Mouse (Mus musculus) heart, embryonic 10.5 days (tissue): ENCODE measurements around the gene Upk3a. TPM values are rescaled to one million over a fixed set of nuclear protein-coding genes. Genes with fewer than 3 reads are reported as not detected.
A peak's percentile ranks its signal among the peaks of the same experiment; 100 is the strongest.

ENCODE experiments used
- DNase-seq: peaks from one replicate; pipeline ENCODE4 v3.0.0-alpha.2; 2017; ENCODE audit warnings: low spot score
- H3K27ac ChIP-seq: fragments of 300-500 bp; sonication (generic); 2 replicates; pipeline ENCODE4 v1.5.1; 2016; ENCODE audit warnings: mild to moderate bottlenecking
- H3K27me3 ChIP-seq: fragments of 300-500 bp; sonication (generic); 2 replicates; pipeline ENCODE4 v1.6.1; 2016; ENCODE audit warnings: mild to moderate bottlenecking; ENCODE audit not compliant: poor library complexity, insufficient read depth, severe bottlenecking
- H3K36me3 ChIP-seq: fragments of 300-500 bp; sonication (generic); 2 replicates; pipeline ENCODE4 v1.6.1; 2016; ENCODE audit warnings: mild to moderate bottlenecking, moderate library complexity
- H3K4me1 ChIP-seq: fragments of 300-500 bp; sonication (generic); 2 replicates; pipeline ENCODE4 v1.6.1; 2016; ENCODE audit warnings: mild to moderate bottlenecking
- H3K4me3 ChIP-seq: fragments of 300-500 bp; sonication (generic); 2 replicates; pipeline ENCODE4 v1.5.1; 2016; ENCODE audit warnings: mild to moderate bottlenecking, moderate library complexity
- H3K9me3 ChIP-seq: fragments of 300-500 bp; sonication (generic); 2 replicates; pipeline ENCODE4 v1.6.1; 2016; ENCODE audit warnings: mild to moderate bottlenecking, moderate library complexity
- WGBS: fragments of 180-500 bp; shearing (Covaris S2); methylation state at CpG from one replicate; pipeline ENCODE4 v1.1.7; 2016; 5-methylcytosine and 5-hydroxymethylcytosine counted together
- polyA plus RNA-seq: library from polyadenylated mRNA; unstranded; fragments of >200 nt; fragmentation: Nextera tagmentation; extraction: Ambion mirVana; gene quantifications from 2 replicates; pipeline ENCODE4 v1.2.1, GENCODE M21; 2016

Gene Upk3a
- 0.24 TPM in 1 of 2 replicates, not detected in the other for polyA plus RNA-seq

DNA sequence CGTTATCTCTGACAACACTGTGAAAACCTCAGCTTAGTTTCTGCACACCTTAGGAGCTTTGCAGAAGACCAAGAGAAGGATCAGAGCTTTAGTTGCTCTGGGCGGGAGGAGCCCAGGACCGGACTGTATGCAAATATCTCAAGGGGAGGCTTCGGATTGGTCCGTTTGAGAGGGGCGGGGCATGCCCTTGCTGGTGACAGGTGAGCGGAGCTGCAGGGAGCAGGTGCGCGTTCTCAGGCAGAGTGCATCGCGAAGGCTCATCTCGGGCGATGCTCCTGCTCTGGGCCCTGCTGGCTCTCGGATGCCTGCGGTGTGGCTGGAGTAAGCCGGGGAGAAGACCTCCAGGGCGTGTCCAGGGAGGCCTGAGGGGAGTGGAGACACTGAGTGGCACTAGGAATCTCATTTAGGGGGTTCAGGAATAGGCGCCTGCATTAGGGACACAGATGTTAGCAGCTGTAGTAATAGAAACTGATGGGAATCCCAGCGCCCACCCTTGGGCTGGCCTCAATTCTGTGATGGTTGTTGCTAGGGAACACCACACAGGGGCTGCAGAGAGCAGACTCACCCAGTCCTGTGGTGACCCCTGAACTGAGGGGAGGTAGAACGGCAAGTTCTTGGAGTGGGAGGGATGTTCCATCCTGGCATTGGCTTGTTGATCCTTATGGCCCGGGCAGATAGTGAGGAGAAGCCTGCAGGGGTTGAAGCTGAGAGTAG lies at the start of gene Upk3a:
Gene Upk3a (plus strand): TSS at position 191 of the 714 bp plus-strand sequence.
- Histone ChIP-seq H3K36me3 (no peaks in the 10 kb centered on the region), H3K27ac (peak within 1 kb of the TSS; percentile 17; the same call in 1 of the 2 replicates), H3K9me3 (no peaks in the 10 kb centered on the region), H3K4me1 (peaks cover 30% of the 10 kb centered on the region), H3K27me3 (peaks cover 50% of the 10 kb centered on the region), H3K4me3 (peak within 1 kb of the TSS; percentile 19)
- no peak for DNase-seq
- 10% methylated on average over 21 of the region's 21 CpGs for WGBS

DNA sequence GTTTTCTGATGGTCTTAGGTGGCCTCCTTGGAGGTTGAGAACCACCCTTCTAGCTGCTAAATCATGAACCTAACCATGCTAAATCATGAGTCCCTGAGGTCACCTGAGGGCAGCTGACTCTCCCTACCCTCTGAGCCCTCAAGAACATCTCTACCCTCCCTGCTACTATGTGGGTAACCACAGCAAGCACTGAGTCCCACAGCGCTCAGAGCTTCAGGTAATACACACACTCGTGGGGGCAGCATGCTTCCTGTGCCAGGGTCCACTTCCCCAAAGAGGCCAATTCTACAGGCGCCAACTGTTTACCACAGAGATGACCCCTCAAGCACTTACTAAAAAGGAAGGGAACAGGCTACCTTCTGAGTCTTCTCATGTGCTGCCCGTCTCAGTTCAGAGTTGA lies 48.4 kb upstream of the Upk3a start:
- 79% methylated on average over 4 of the region's 4 CpGs for WGBS

DNA sequence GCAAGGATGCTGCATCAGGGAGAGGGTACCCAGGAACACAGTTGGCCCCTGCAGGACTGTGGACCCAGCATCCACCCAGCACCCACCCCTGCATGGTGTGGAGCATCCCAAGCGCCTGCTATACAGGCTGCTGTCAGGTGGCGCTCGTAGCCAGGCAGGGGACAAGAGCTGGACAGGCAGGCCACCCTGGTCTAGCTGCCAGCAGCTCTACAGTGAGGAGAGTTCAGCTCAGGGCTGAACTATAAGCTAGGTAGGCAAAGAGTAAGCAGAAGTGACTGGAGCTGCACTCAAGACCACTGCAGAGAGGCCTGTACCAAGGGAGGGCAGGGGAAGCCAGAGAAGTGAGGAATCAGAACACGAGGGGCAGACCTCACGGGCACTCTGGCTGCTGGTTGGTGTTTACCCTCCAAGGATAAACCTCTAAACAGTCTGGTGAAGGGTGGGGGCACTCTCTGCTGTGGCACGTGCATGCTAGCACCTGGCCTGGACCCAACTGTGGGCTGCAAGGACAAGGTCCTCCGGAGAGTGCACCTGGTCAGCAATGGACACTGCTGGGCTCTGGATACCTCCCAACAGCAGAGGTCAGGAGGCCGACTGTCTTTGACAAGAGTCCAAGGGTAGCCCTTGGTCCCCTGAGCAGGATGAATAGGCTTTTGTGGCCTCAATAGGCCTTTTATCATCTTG lies 43.9 kb upstream of the Upk3a start:
- Histone ChIP-seq H3K27me3 (no peaks in the 10 kb centered on the region), H3K4me1 (peaks cover 17% of the 10 kb centered on the region), H3K4me3 (no peak overlapping the region), H3K27ac (no peak overlapping the region), H3K36me3 (0 out of 2 replicates have a peak, but pooled peaks cover 3% of the 10 kb centered on the region), H3K9me3 (no peaks in the 10 kb centered on the region)
- 81% methylated on average over 8 of the region's 8 CpGs for WGBS
- DNase-seq: no peak

More for the DNA sequence above, 48.4 kb upstream of the Upk3a start:
- Histone ChIP-seq H3K4me1 (peaks cover 4% of the 10 kb centered on the region; the same call in 1 of the 2 replicates), H3K36me3 (0 out of 2 replicates have a peak, but pooled peaks cover 3% of the 10 kb centered on the region), H3K27me3 (no peaks in the 10 kb centered on the region), H3K27ac (no peak overlapping the region), H3K9me3 (no peaks in the 10 kb centered on the region), H3K4me3 (no peak overlapping the region)
- no peak for DNase-seq

DNA sequence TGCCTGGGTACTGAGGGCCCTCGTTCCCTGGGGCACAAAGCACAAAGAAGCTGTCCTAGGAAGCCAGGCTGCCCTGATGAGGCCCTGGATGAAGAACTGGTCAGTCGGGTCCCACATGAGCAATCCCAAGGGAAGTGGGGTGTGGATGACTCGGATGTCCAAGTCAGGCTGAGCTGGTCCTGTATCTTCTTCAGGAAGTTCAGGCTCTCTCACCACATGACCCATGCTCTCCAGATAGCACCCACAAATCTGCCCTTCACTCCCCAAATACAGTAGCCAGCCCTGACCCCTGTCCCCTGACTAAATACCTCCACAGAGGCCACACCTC lies 43.4 kb upstream of the Upk3a start:
- WGBS: 68% methylated on average over 3 of the region's 3 CpGs
- Histone ChIP-seq H3K4me1 (peaks cover 17% of the 10 kb centered on the region), H3K27ac (no peak overlapping the region), H3K27me3 (no peaks in the 10 kb centered on the region), H3K36me3 (0 out of 2 replicates have a peak, but pooled peaks cover 3% of the 10 kb centered on the region), H3K4me3 (no peak overlapping the region), H3K9me3 (no peaks in the 10 kb centered on the region)
- no peak for DNase-seq

DNA sequence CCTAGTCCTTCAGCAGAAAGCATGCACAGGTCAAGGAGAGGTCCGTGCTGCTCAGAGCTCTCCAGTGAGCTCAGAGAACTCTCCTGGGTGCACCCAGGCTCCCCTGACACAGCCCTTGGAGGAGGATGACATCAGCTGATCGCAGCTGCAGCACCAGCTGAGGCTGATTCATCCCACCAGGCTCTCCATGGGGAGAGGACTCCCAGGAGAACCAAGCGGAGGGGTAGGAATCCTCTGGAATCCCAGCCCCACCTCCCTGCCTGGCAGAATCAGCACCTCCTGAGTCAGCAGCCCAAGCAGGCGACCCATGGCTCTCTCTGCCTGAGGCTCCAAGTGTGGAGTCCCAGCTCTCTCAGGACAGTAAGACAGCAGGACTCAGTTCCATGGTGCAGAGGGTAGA lies 41.2 kb upstream of the Upk3a start:
- Histone ChIP-seq H3K4me1 (peaks cover 17% of the 10 kb centered on the region), H3K9me3 (no peaks in the 10 kb centered on the region), H3K27me3 (no peaks in the 10 kb centered on the region), H3K27ac (peak overlapping the region; percentile 3; the same call in 1 of the 2 replicates), H3K36me3 (0 out of 2 replicates have a peak, but pooled peaks cover 3% of the 10 kb centered on the region), H3K4me3 (no peak overlapping the region)
- 20% methylated on average over 4 of the region's 4 CpGs for WGBS
- DNase-seq: no peak

DNA sequence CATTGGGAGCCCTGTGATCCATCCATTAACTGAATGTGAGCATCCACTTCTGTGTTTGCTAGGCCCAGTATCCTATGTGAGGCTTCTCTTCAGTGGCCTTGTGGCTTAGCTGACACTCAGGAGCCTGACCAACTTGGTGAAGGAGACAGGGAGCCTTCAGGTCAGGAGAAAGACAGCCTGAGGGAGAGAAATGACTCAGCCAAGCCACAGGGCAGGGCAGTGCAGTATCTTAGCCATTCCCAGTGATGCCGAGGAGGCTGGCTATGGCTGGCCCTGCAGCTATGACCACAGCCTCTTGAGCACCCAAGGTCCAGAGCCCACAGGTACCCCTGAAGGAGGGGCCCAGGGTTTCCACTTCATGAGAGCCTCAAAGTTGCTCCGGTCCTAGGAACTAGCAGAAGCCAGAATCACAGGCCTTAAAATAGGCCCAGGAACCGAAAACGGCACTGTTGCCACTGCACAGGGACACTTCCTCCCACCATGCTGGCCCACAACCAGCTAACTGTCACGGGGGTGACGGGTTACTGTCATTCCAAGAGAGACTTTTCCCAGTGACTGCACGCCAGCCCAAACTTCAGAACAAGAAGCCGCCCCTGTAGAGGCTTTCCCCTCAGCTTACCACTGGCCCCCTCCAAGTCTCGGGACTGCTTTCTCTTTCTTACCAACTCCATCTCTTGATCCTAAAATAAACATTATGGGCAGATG lies 35.2 kb upstream of the Upk3a start:
- no peak for DNase-seq
- 76% methylated on average over 9 of the region's 9 CpGs for WGBS

DNA sequence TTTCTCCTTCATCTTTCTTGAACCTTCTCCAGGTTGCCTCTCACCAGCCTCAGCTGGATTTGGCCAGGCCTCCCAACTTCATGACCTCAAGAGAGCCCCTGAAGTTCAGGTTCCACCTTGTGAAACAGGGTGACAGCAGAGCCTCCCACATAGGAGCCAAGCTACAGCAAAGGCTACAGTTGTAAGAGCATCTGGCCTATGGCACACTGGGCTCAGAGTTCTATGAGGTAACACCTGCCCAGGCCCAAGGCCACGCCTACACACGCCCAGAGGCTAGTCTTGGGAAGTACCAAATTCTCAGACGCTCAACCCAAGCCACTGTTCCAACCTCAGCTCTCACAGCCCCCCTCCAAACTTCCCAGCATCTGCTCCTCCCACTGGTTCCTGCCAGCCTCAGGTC lies 34.1 kb upstream of the Upk3a start:
- no peak for DNase-seq
- 86% methylated on average over 3 of the region's 3 CpGs for WGBS
- H3K4me3 ChIP-seq: no peak overlapping the region
- H3K4me1 ChIP-seq: peaks cover 17% of the 10 kb centered on the region
- no peak overlapping the region for H3K27ac ChIP-seq
- no peaks in the 10 kb centered on the region for H3K36me3 ChIP-seq
- no peaks in the 10 kb centered on the region for H3K27me3 ChIP-seq
- H3K9me3 ChIP-seq: no peaks in the 10 kb centered on the region

More for the DNA sequence above, 35.2 kb upstream of the Upk3a start:
- Histone ChIP-seq H3K4me3 (no peak overlapping the region), H3K27me3 (no peaks in the 10 kb centered on the region), H3K36me3 (no peaks in the 10 kb centered on the region), H3K9me3 (no peaks in the 10 kb centered on the region), H3K4me1 (peaks cover 12% of the 10 kb centered on the region), H3K27ac (no peak overlapping the region)

DNA sequence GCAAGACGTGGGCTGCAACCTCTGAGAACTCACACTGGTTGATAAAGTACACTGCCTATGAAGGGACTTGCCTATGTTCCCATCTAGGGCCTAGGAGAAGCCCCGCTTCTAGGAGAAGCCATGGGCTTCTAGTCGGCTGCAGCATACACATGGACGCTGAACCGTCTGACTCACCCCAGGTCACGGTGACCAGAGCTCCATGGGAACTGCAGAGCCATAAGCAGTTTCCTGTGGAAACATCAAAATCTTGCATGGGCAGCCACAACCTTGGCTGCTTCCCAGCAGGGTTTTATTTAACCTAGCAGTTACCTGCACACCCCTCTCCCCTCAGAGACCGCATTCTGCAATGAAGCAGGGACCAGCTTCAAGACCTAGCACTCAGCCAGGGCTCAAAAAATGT lies 33.2 kb upstream of the Upk3a start:
- Histone ChIP-seq H3K27ac (no peak overlapping the region), H3K4me1 (peaks cover 22% of the 10 kb centered on the region), H3K36me3 (no peaks in the 10 kb centered on the region), H3K4me3 (no peak overlapping the region), H3K9me3 (no peaks in the 10 kb centered on the region), H3K27me3 (no peaks in the 10 kb centered on the region)
- no peak for DNase-seq
- 79% methylated on average over 7 of the region's 7 CpGs for WGBS

DNA sequence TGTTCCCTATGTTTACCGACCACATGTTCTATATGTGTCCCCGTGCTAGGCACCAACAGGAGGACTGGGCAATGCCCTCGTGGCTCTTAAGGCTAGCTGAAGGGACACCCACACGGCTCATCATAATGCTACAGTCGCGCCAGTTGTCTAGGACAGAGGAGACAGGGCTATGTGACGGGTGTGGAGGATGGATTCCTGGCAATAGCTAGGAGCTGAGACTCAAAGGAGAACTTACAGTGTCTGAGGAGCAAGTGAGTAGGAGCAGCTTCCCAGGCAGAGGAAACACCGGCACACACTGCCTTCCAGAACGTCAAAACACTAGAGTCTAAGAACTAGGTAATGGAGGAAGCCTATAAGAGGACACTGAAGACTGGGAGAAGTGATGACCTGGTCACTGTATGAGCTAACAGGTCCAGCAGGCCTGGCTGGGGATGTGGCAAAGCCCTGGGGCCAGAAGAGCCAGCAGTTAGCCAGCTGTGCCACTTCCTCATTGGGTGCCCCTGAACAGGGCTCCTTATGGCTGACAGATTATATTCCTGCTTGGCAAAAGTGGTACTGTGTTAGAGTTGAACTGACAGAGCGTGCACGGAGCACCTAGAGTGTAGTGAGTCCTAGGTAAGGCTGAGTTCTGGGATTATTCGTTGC lies 31.3 kb upstream of the Upk3a start:
- Histone ChIP-seq H3K36me3 (no peaks in the 10 kb centered on the region), H3K27ac (no peak overlapping the region), H3K4me1 (peaks cover 26% of the 10 kb centered on the region), H3K4me3 (no peak overlapping the region), H3K27me3 (no peaks in the 10 kb centered on the region), H3K9me3 (no peaks in the 10 kb centered on the region)
- no peak for DNase-seq
- 89% methylated on average over 12 of the region's 12 CpGs for WGBS

DNA sequence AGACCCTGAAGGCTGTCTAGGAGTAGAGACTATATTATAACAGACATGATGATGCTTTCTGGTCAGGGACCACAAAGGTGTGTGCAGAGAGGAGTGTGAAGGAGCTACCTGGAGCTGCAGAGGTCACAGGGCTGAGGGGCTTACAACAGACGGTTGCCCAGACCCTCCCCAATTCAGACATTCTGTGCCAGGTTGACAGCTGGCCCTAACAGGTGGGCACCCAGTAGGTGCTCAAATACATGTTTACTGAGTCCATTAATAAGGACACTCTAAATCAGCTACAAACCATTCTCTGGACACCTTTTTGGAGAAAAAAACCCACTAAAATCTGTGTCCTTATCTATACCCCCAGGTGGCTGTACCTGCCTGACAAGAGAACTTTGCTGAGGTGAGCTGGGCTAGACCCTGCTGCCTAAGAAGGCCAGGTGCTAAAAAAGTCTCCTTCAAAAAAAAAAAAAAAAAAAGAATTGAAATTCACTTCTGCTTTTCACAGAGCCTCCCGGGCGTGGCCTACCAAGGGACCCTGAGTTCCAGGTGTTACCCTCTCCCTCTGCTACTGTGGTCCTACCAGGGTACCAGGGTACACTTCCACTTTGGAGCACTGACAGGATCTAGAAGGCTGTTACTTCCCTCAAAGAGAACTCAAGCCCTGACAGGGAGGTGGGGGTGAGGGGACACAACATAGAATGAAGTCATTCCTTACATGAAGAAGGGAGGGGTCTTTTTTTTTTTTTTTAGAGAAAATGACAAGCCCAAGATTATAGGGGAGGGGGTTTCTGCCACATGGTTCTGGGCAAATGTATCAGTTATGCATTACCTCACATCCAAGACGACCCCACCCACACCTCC lies 30.5 kb upstream of the Upk3a start:
- H3K27ac ChIP-seq: no peak overlapping the region
- no peaks in the 10 kb centered on the region for H3K36me3 ChIP-seq
- 70% methylated on average over 4 of the region's 4 CpGs for WGBS
- peaks cover 26% of the 10 kb centered on the region for H3K4me1 ChIP-seq
- no peaks in the 10 kb centered on the region for H3K9me3 ChIP-seq
- H3K4me3 ChIP-seq: peak overlapping the region; percentile 88
- no peak for DNase-seq
- no peaks in the 10 kb centered on the region for H3K27me3 ChIP-seq

DNA sequence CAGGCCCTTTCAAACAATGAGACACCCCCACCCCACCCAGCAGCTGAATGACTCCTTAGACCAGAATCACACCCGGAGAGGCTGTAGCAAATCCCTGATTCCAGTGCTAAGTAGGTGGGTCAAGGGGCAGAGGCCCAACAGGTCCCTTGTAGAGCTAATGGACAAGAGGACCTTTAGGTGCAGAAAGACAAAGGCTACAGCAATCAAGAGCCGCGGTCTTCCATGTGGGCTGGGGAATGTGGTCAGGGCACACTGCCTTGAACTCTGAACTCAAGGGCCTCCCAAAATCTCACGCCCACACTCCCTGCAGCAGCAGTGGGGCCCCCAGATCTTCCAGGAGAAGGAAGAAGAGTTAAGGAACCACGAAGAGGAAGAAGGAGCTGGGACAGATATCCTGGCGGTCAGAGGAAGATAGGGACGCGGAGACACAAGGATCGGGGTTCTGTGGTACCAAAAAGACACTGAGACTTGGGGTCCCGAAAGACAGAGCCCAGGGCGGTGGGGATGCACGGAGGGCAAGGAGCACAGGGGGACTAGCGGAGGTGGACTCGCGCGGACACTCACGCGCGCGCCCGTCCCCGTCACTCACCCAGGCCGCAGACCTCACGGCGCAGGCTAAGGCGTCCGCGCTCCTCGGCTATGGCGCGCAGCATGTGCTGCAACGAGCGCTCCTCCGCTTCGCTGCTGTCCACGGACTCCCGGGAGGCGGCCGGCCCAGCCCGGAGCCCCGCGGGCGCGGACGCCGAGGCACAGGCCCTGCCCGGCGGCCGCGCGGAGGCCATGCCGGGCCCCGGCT lies 29.7 kb upstream of the Upk3a start:
- no peaks in the 10 kb centered on the region for H3K27me3 ChIP-seq
- no peak for DNase-seq
- no peaks in the 10 kb centered on the region for H3K9me3 ChIP-seq
- peak overlapping the region; percentile 87 for H3K27ac ChIP-seq
- under 1% methylated on average over 53 of the region's 53 CpGs for WGBS
- H3K4me3 ChIP-seq: peak overlapping the region; percentile 88
- H3K4me1 ChIP-seq: peaks cover 26% of the 10 kb centered on the region
- H3K36me3 ChIP-seq: no peaks in the 10 kb centered on the region
